Mouse (Mus musculus): ENCODE measurements at regions not wholly inside any gene's neighbourhood (a gene's known extent, or its start where the extent isn't known, plus 50 kb on each side); places are given as distances from the start of the nearest gene placed in this dataset.

- TF ChIP-seq CTCF (IDR thresholded peaks at IDR 0.05; ENCODE audit: extremely low read depth, insufficient read depth, low read length) (no peak), POLR2A (IDR thresholded peaks at IDR 0.05; ENCODE audit: extremely low read depth, insufficient read depth, low read length) (no peak)
Measured at GRCm38 (mm10) chr8:82498496-82498895, 95.5 kb upstream of the Il15 start.

All from cortical plate, adult 2 months (tissue).